8 mouse cellular contexts compared by ENCODE assay signal in the genomic region with DNA sequence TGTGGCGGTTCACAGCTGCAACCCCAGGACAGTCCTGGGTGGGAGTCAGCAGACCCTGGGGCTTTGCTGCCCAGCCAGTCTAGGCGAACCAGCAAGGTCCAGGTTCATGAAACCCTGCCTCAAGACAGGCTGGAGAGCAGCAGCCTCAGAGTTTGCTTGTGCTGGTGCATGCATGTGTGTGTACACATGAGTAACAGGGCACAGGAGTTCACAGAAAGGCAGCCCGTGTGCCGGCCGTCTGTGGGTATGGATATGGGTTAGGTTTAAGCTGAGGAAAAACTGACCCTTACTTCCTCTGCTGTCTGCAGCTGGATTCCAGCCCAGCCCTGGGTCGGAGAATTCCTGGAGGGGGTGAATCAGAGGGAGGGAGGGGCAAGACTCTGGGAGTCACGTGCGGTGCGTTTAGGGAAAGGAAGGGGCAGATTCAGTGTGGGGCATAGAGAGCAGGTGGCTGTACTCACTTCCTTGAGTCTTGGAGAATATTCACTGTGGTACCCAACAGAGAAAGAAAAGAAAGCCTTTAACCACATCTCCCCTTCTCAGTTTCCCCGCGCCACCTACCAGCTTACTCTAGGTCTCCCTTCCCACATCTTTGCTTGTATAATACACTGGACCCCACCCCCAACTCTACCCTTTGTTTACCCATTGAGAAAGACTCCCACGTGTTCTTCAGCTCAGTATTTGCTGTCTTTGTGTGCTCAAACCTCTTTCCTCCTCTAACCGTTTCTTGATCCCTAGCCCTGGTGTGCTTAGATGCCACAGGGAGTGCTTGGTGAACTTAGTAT. TPM values are rescaled to one million over a fixed set of nuclear protein-coding genes. Genes with fewer than 3 reads are reported as not detected.
DNase-seq lines count a peak whose midpoint lies in the region; ATAC-seq lines count a peak whose summit lies in the region.

No protein-coding gene starts in this region.

- H3K9me3 ChIP-seq in midbrain, embryonic 10.5 days (replicated peaks): no peaks in the 10 kb centered on the region
- no peaks in the 10 kb centered on the region for H3K9me3 ChIP-seq in midbrain, embryonic 13.5 days
- H3K9me3 ChIP-seq in embryonic facial prominence, embryonic 12.5 days: no peaks in the 10 kb centered on the region
- H3K9me3 ChIP-seq in stomach, embryonic 14.5 days (ENCODE audit: control insufficient read depth, low read depth, low read length): no peaks in the 10 kb centered on the region

- H3K4me2 ChIP-seq in midbrain, embryonic 13.5 days (replicated peaks): no peak overlapping the region
- H3K4me2 ChIP-seq in embryonic facial prominence, embryonic 12.5 days (replicated peaks): peak overlapping the region; percentile 1; the same call in 1 of the 2 replicates
- peak overlapping the region; percentile 30 for H3K4me2 ChIP-seq in stomach, embryonic 14.5 days (replicated peaks; ENCODE audit: low read depth, low read length)

- H3K4me3 ChIP-seq in midbrain, embryonic 10.5 days: no peak overlapping the region; the same call in 1 of the 2 replicates
- no peak overlapping the region for H3K4me3 ChIP-seq in midbrain, embryonic 13.5 days (replicated peaks)
- no peak overlapping the region for H3K4me3 ChIP-seq in embryonic facial prominence, embryonic 12.5 days
- H3K4me3 ChIP-seq in stomach, embryonic 14.5 days (ENCODE audit: low read depth, low read length): no peak overlapping the region

- peaks cover 14% of the 10 kb centered on the region for H3K36me3 ChIP-seq in midbrain, embryonic 10.5 days
- H3K36me3 ChIP-seq in midbrain, embryonic 13.5 days: peaks cover 10% of the 10 kb centered on the region
- 0 out of 2 replicates have a peak, but pooled peaks cover 6% of the 10 kb centered on the region for H3K36me3 ChIP-seq in embryonic facial prominence, embryonic 12.5 days
- H3K36me3 ChIP-seq in stomach, embryonic 14.5 days (ENCODE audit: control insufficient read depth, insufficient read depth, low read length): no peaks in the 10 kb centered on the region; the same call in 1 of the 2 replicates

- WGBS in midbrain, embryonic 10.5 days: 35% methylated on average over 13 of the region's 13 CpGs
- 32% methylated on average over 13 of the region's 13 CpGs for WGBS in midbrain, embryonic 13.5 days
- 29% methylated on average over 13 of the region's 13 CpGs for WGBS in embryonic facial prominence, embryonic 12.5 days
- 22% methylated on average over 13 of the region's 13 CpGs for WGBS in stomach, embryonic 14.5 days

- peaks cover 63% of the 10 kb centered on the region for H3K4me1 ChIP-seq in midbrain, embryonic 10.5 days
- H3K4me1 ChIP-seq in midbrain, embryonic 13.5 days (replicated peaks): peaks cover 18% of the 10 kb centered on the region
- H3K4me1 ChIP-seq in embryonic facial prominence, embryonic 12.5 days: peaks cover 43% of the 10 kb centered on the region
- peaks cover 29% of the 10 kb centered on the region for H3K4me1 ChIP-seq in stomach, embryonic 14.5 days (ENCODE audit: control insufficient read depth, insufficient read depth, low read length)

- ATAC-seq in midbrain, embryonic 13.5 days: no peak
- no peak for ATAC-seq in embryonic facial prominence, embryonic 12.5 days (ENCODE audit: insufficient number of reproducible peaks, insufficient read depth, low FRiP score, low TSS enrichment)
- ATAC-seq in stomach, embryonic 14.5 days (ENCODE audit: insufficient number of reproducible peaks, insufficient read depth, low FRiP score, low read depth): peak; percentile 28
- ATAC-seq in megakaryocyte progenitor cell, adult 5-6 weeks (replicated peaks; ENCODE audit: poor library complexity): no peak

- peaks cover 41% of the 10 kb centered on the region for H3K27me3 ChIP-seq in midbrain, embryonic 10.5 days (ENCODE audit: low read depth, poor library complexity, severe bottlenecking)
- peaks cover 33% of the 10 kb centered on the region for H3K27me3 ChIP-seq in midbrain, embryonic 13.5 days
- H3K27me3 ChIP-seq in embryonic facial prominence, embryonic 12.5 days: peaks cover 31% of the 10 kb centered on the region
- no peaks in the 10 kb centered on the region for H3K27me3 ChIP-seq in stomach, embryonic 14.5 days (ENCODE audit: control insufficient read depth, insufficient read depth, low read length)

- peak; percentile 28 for DNase-seq in midbrain, embryonic 10.5 days (ENCODE audit: low spot score)
- peak; percentile 83 for DNase-seq in kidney, postnatal 10 days
- no peak for DNase-seq in cerebellum, adult 18-20 months
- no peak for DNase-seq in gastrocnemius, adult 8-10 months (ENCODE audit: low spot score in 2 of 2)

- no peak overlapping the region for H3K9ac ChIP-seq in midbrain, embryonic 13.5 days (replicated peaks)
- H3K9ac ChIP-seq in embryonic facial prominence, embryonic 12.5 days: 0 out of 2 replicates have a peak overlapping the region, but pooled peaks have one; percentile 11
- H3K9ac ChIP-seq in stomach, embryonic 14.5 days (replicated peaks; ENCODE audit: low read depth, low read length): no peak overlapping the region; the same call in 1 of the 2 replicates

- peak overlapping the region; percentile 70 for H3K27ac ChIP-seq in midbrain, embryonic 10.5 days (replicated peaks)
- H3K27ac ChIP-seq in midbrain, embryonic 13.5 days: no peak overlapping the region
- H3K27ac ChIP-seq in embryonic facial prominence, embryonic 12.5 days: peak overlapping the region; percentile 69
- peak overlapping the region; percentile 92 for H3K27ac ChIP-seq in stomach, embryonic 14.5 days (ENCODE audit: low read length)

RNA-seq across cellular contexts. Expression of a gene that starts 1.6 kb away (rescaled TPM):
- polyA plus RNA-seq in midbrain, embryonic 10.5 days (2016; fragmentation: Nextera tagmentation; extraction: Ambion mirVana): 1.6 and 2.1 TPM in 2 replicates
- polyA plus RNA-seq in midbrain, embryonic 13.5 days (2015; fragmentation: Nextera tagmentation; extraction: Ambion mirVana): 0.20 and 0.35 TPM in 2 replicates
- polyA plus RNA-seq in embryonic facial prominence, embryonic 12.5 days (2016; fragmentation: Nextera tagmentation; extraction: Ambion mirVana): 8.3 and 8.4 TPM in 2 replicates
- polyA plus RNA-seq in stomach, embryonic 14.5 days (2014; fragmentation: Nextera tagmentation; extraction: Ambion mirVana): 48.2 and 55.5 TPM in 2 replicates
- total RNA-seq in megakaryocyte progenitor cell, adult 5-6 weeks (2015): not detected in 2 replicates
- not detected in 2 replicates for total RNA-seq in megakaryocyte progenitor cell, adult 5-6 weeks (2017)
- not detected for total RNA-seq in gastrocnemius, adult 8-10 months (2022)

RNA-seq across cellular contexts. Expression of a gene that starts 15.0 kb away (rescaled TPM):
- 11.0 and 13.0 TPM in 2 replicates for polyA plus RNA-seq in midbrain, embryonic 10.5 days (2016; fragmentation: Nextera tagmentation; extraction: Ambion mirVana)
- polyA plus RNA-seq in midbrain, embryonic 13.5 days (2015; fragmentation: Nextera tagmentation; extraction: Ambion mirVana): 11.8 and 12.7 TPM in 2 replicates
- polyA plus RNA-seq in embryonic facial prominence, embryonic 12.5 days (2016; fragmentation: Nextera tagmentation; extraction: Ambion mirVana): 10.5 and 11.2 TPM in 2 replicates
- polyA plus RNA-seq in stomach, embryonic 14.5 days (2014; fragmentation: Nextera tagmentation; extraction: Ambion mirVana): 8.2 and 8.5 TPM in 2 replicates
- total RNA-seq in megakaryocyte progenitor cell, adult 5-6 weeks (2015): 1.5 and 2.3 TPM in 2 replicates
- total RNA-seq in megakaryocyte progenitor cell, adult 5-6 weeks (2017): 0.75 and 7.2 TPM in 2 replicates
- total RNA-seq in gastrocnemius, adult 8-10 months (2022): 1 to 10 TPM; 5.7 to 8.9 (median 7.9) TPM

RNA-seq across cellular contexts. Expression of a gene that starts 19.2 kb away (rescaled TPM):
- polyA plus RNA-seq in midbrain, embryonic 10.5 days (2016; fragmentation: Nextera tagmentation; extraction: Ambion mirVana): 51.1 and 52.4 TPM in 2 replicates
- 51.0 and 56.0 TPM in 2 replicates for polyA plus RNA-seq in midbrain, embryonic 13.5 days (2015; fragmentation: Nextera tagmentation; extraction: Ambion mirVana)
- 50.9 and 53.7 TPM in 2 replicates for polyA plus RNA-seq in embryonic facial prominence, embryonic 12.5 days (2016; fragmentation: Nextera tagmentation; extraction: Ambion mirVana)
- 40.3 and 43.0 TPM in 2 replicates for polyA plus RNA-seq in stomach, embryonic 14.5 days (2014; fragmentation: Nextera tagmentation; extraction: Ambion mirVana)
- 18.1 and 30.6 TPM in 2 replicates for total RNA-seq in megakaryocyte progenitor cell, adult 5-6 weeks (2015)
- 23.7 and 30.4 TPM in 2 replicates for total RNA-seq in megakaryocyte progenitor cell, adult 5-6 weeks (2017)
- total RNA-seq in gastrocnemius, adult 8-10 months (2022): 10 to 100 TPM; 20.8 to 30.8 (median 23.0) TPM

RNA-seq across cellular contexts. Expression of a gene that starts 27.7 kb away (rescaled TPM):
- polyA plus RNA-seq in midbrain, embryonic 10.5 days (2016; fragmentation: Nextera tagmentation; extraction: Ambion mirVana): 128 and 130 TPM in 2 replicates
- 74.7 and 74.8 TPM in 2 replicates for polyA plus RNA-seq in midbrain, embryonic 13.5 days (2015; fragmentation: Nextera tagmentation; extraction: Ambion mirVana)
- polyA plus RNA-seq in embryonic facial prominence, embryonic 12.5 days (2016; fragmentation: Nextera tagmentation; extraction: Ambion mirVana): 86.9 and 88.2 TPM in 2 replicates
- 152 TPM in 2 replicates for polyA plus RNA-seq in stomach, embryonic 14.5 days (2014; fragmentation: Nextera tagmentation; extraction: Ambion mirVana)
- 68.3 and 75.7 TPM in 2 replicates for total RNA-seq in megakaryocyte progenitor cell, adult 5-6 weeks (2015)
- total RNA-seq in megakaryocyte progenitor cell, adult 5-6 weeks (2017): 42.5 and 49.9 TPM in 2 replicates
- 100 to 1,000 TPM; 163 to 190 (median 180) TPM for total RNA-seq in gastrocnemius, adult 8-10 months (2022)

RNA-seq across cellular contexts. Expression of a gene that starts 35.7 kb away (rescaled TPM):
- polyA plus RNA-seq in midbrain, embryonic 10.5 days (2016; fragmentation: Nextera tagmentation; extraction: Ambion mirVana): 336 and 358 TPM in 2 replicates
- polyA plus RNA-seq in midbrain, embryonic 13.5 days (2015; fragmentation: Nextera tagmentation; extraction: Ambion mirVana): 415 and 452 TPM in 2 replicates
- polyA plus RNA-seq in embryonic facial prominence, embryonic 12.5 days (2016; fragmentation: Nextera tagmentation; extraction: Ambion mirVana): 582 and 594 TPM in 2 replicates
- polyA plus RNA-seq in stomach, embryonic 14.5 days (2014; fragmentation: Nextera tagmentation; extraction: Ambion mirVana): 71.4 and 72.4 TPM in 2 replicates
- 180 and 190 TPM in 2 replicates for total RNA-seq in megakaryocyte progenitor cell, adult 5-6 weeks (2015)
- 27.2 and 49.5 TPM in 2 replicates for total RNA-seq in megakaryocyte progenitor cell, adult 5-6 weeks (2017)
- 10 to 100 TPM; 52.0 to 94.3 (median 70.5) TPM for total RNA-seq in gastrocnemius, adult 8-10 months (2022)

Comparison
In these comparisons a context has a peak if more than half of its experiments do, and no peak if none do; other contexts are left out.
1. DNase-seq: peak in midbrain, embryonic 10.5 days (single experiment) and kidney, postnatal 10 days (single experiment); none in cerebellum, adult 18-20 months (0 of 2) and gastrocnemius, adult 8-10 months (0 of 2).